Mouse (Mus musculus) thymus, postnatal 14 days (tissue): Measurements from ENCODE around the gene Olfr670.
"Not testable (repeated sequence)": the region's sequence is repeated elsewhere in the genome, so short reads cannot be mapped to it uniquely, and the experiment has no call there.

Experiments
- DNase-seq: peaks from one replicate; pipeline ENCODE4 v3.0.0; 2021

Gene Olfr670

GRCm38 (mm10) chr7:104962520-104962919 lies at the start of gene Olfr670:
Gene Olfr670 (minus strand): TSS chr7:104962620.
- DNase-seq: no peak

DNA sequence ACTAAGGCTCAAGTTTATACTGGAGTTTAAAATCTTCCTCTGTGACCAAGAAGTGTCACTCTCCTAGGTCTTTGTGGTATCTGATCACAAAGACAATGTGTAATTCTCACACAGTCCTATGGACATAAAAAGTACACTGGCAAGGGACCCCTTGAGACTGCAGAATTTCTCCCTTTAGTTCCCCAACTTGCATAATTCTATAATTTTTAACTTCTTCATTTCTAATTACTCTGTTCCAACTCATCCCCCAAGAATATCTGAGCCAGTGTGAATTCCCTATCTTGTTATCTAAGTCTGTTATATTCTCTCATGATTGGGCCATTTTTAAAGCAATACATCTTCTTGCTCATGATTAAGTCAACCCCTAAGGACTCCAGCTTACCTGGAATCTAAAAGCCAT lies 39.5 kb upstream of the Olfr670 start, which contains the start of gene Olfr672:
TSS of gene Olfr672 (minus strand) at position 101 of the 400 bp plus-strand sequence.
- DNase-seq: no peak

DNA sequence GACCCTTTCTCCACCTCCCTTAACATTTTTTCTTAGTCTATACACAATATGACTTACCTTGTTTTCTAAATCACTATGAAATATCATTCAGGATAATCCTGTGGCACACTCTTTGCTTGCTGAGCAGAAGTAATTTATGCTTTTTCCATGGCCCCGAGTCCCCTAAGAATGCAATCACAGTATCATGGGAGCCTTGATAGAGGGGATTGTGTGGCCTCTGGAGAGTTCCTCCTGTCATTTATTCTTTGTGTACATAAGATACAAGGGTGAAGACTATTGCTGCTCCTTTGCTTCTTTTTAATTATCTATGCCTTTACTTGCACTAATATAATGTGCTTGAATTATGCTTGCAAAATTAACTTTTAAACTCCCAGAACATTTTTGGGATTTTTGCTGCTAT lies 16.6 kb upstream of the Olfr670 start, which contains the start of gene Olfr671:
TSS of gene Olfr671 (minus strand) at position 101 of the 400 bp plus-strand sequence.
- no peak for DNase-seq

DNA sequence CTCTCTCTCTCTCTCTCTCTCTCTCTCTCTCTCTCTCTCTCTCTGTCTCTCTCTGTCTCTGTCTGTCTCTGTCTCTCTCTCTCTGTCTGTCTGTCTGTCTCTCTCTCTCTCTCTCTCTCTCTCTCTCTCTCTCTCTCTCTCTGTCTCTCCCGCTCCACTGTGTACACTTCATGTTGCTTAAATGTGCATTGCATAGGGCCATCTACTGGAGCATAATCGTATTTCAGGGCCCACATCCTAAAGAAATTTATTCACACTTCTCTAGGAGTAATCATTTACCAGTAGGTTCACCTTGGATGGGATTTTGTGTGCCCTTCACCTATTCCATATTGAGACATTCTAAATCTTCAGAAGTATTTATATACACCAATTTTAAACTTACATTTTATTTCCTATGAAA lies 10.1 kb upstream of the Olfr670 start:
- DNase-seq: not testable (repeated sequence)

DNA sequence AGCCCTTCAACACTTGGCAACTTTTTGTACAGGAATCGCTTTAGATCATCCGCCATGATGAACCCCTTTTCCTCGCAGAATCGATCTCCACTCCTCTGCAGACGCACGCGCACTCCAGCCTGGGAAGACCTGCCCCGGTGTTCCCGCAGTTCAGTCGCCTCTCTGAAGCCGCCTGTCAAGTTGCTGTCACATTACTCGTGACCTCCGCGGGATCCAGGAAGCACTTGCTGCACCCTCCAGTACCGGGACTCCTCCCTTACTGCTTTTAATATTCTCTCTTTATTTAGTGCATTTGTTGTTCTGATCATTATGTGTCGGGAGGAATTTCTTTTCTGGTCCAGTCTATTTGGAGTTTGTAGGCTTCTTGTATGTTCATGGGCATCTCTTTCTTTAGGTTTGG lies 12.2 kb downstream of the Olfr670 start:
- DNase-seq: not testable (repeated sequence)

GRCm38 (mm10) chr7:104933940-104934339 lies 28.5 kb downstream of the Olfr670 start, which contains the start of gene Olfr669:
Gene Olfr669 (plus strand): TSS chr7:104934240.
- no peak for DNase-seq

DNA sequence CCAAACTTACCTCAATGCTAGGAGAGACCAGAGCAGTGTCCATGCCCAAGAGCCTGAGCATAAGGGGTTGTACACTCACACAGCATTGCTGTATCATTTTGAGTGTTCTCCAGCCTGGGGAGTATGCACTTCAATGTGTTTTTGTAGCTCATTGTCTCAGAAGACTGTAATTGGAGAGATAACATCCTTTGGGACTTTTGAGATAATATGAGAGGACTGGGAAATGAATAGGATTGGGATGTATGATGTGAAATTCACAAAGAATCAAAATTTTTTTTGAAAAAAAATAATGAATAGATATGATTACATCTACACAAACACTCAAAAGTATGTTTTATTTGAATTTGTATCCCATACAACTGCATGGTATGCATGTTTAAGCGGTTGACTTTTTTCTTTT lies 34.5 kb downstream of the Olfr670 start, which contains the start of gene Olfr668:
TSS of gene Olfr668 (minus strand) at position 101 of the 400 bp plus-strand sequence.
- DNase-seq: no peak

GRCm38 (mm10) chr7:104921382-104921781 lies 41.0 kb downstream of the Olfr670 start, which contains the start of gene Olfr667:
Gene Olfr667 (minus strand): TSS chr7:104921482.
- DNase-seq: no peak
